Mouse (Mus musculus): ENCODE measurements around the gene Wnk2. TPM values are rescaled to one million over a fixed set of nuclear protein-coding genes. Genes with fewer than 3 reads are reported as not detected.

The Wnk2 gene
- total and polyA plus RNA-seq, 3 experiments, result 0.04 TPM; not detected in 2

DNA sequence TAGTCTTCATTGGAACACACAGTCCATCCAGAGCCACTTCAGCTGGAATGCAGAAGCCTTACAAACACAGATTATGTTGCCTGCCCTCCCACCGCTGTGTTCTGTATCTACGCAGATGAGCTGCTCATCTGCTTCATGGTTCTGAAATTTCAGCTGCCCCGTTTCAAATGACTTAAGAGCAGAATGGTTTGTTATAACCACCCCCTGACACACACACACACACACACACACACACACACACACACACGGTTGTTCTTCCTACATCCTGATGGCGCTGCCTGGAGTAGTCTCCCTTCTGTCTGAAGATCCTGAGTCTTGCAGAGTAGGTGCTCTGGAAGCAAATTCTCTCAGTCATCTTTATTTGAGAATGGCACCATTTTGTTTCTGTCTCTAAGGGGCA is 83.6 kb downstream of the Wnk2 start:
- Histone ChIP-seq H3K27ac (ENCODE audit: control insufficient read depth, low read depth, low read length) (no peak overlapping the region), H3K79me2 (ENCODE audit: control insufficient read depth, insufficient read depth, low read length, poor library complexity) (no peaks in the 10 kb centered on the region), H3K4me3 (ENCODE audit: control insufficient read depth in 1 of 2, insufficient read depth in 1 of 2, low read depth in 2 of 2, low read length in 2 of 2) (no peak overlapping the region), H3K9ac (ENCODE audit: control insufficient read depth, low read depth, low read length, poor library complexity, severe bottlenecking) (no peak overlapping the region), H3K36me3 (ENCODE audit: control insufficient read depth in 1 of 2, insufficient read depth in 2 of 2, low read length in 2 of 2) (no peaks in the 10 kb centered on the region), H3K9me3 (replicated peaks; ENCODE audit: insufficient read depth, low read length) (no peaks in the 10 kb centered on the region), H3K4me1 (ENCODE audit: control insufficient read depth in 1 of 2, insufficient read depth in 2 of 2, low read length in 2 of 2) (no peaks in the 10 kb centered on the region), H3K27me3 (ENCODE audit: control insufficient read depth in 1 of 2, insufficient read depth in 2 of 2, low read length in 2 of 2) (peaks cover 0 to 2% of the 10 kb centered on the region in 2 experiments; a peak in 2 of 4 replicates)
- TF ChIP-seq HCFC1 (IDR thresholded peaks at IDR 0.05; ENCODE audit: low read depth, low read length), result no peak
- TF ChIP-seq TCF12 (IDR thresholded peaks at IDR 0.05; ENCODE audit: low read depth, low read length), result no peak
- TF ChIP-seq UBTF (IDR thresholded peaks at IDR 0.05; ENCODE audit: borderline replicate concordance, insufficient read depth, low read depth, low read length), result no peak
- TF ChIP-seq MYC (IDR thresholded peaks at IDR 0.05; ENCODE audit: low read depth, low read length), result no peak
- DNase-seq (ENCODE audit: low read depth, low spot score), result no peak

DNA sequence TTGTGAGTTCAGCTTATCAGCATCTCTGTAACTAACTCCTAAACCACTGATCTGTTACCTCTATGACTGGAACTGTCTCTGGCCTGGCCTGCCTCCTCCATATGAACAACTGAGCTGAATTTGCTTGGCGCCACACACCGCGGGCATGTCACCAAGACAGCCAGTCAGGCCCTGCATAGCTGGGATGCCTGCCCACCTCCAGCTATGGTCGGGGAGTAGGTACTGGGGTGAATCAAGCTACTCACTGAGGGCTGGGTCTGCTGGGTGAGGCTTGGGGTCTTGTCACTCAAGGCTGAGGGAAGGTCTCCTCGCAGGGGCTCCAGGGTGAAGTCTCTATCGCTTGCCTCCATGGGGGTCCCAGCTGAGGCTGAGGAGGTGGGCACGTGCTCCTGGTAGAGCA is 87.4 kb downstream of the Wnk2 start:
- no peak for DNase-seq (ENCODE audit: low read depth, low spot score)
- Histone ChIP-seq H3K27ac (ENCODE audit: control insufficient read depth, low read depth, low read length) (no peak overlapping the region), H3K79me2 (ENCODE audit: control insufficient read depth, insufficient read depth, low read length, poor library complexity) (no peaks in the 10 kb centered on the region), H3K36me3 (ENCODE audit: control insufficient read depth in 1 of 2, insufficient read depth in 2 of 2, low read length in 2 of 2) (no peaks in the 10 kb centered on the region), H3K4me1 (ENCODE audit: control insufficient read depth in 1 of 2, insufficient read depth in 2 of 2, low read length in 2 of 2) (no peaks in the 10 kb centered on the region), H3K9ac (ENCODE audit: control insufficient read depth, low read depth, low read length, poor library complexity, severe bottlenecking) (no peak overlapping the region), H3K27me3 (ENCODE audit: control insufficient read depth in 1 of 2, insufficient read depth in 2 of 2, low read length in 2 of 2) (no peaks in the 10 kb centered on the region; a peak in 2 of 4 replicates), H3K9me3 (replicated peaks; ENCODE audit: insufficient read depth, low read length) (no peaks in the 10 kb centered on the region), H3K4me3 (ENCODE audit: control insufficient read depth in 1 of 2, insufficient read depth in 1 of 2, low read depth in 2 of 2, low read length in 2 of 2) (no peak overlapping the region)
- no peak for TF ChIP-seq CHD1 (IDR thresholded peaks at IDR 0.05; ENCODE audit: low read depth, low read length)

DNA sequence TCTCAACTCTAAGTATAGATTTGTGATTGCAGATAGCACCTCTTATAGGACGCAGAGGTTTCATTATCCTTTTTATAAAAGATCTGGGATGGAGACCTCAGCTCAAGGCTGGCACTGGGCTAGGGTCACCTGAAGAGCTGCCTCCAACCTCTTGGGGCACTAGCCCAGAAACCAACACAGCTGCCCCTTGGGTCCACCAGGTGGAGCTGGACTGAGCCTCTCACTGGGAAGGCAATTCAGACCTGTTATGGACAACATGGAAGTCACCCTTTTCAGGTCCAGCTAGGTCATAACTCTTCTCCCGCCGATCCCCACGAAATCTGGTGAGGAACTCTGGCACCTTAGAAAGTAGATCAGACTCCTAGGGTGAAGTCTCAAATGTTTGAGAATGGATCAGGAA is 89.3 kb downstream of the Wnk2 start:
- H3K4me3 ChIP-seq (ENCODE audit: control insufficient read depth in 1 of 2, insufficient read depth in 1 of 2, low read depth in 2 of 2, low read length in 2 of 2), result no peak overlapping the region
- DNase-seq (ENCODE audit: low read depth, low spot score), result peak; percentile 10
- no peaks in the 10 kb centered on the region; a peak in 1 of 4 replicates for H3K27me3 ChIP-seq (ENCODE audit: control insufficient read depth in 1 of 2, insufficient read depth in 2 of 2, low read length in 2 of 2)
- no peaks in the 10 kb centered on the region for H3K4me1 ChIP-seq (ENCODE audit: control insufficient read depth in 1 of 2, insufficient read depth in 2 of 2, low read length in 2 of 2)
- H3K27ac ChIP-seq (ENCODE audit: control insufficient read depth, low read depth, low read length), result no peak overlapping the region
- no peak overlapping the region for H3K9ac ChIP-seq (ENCODE audit: control insufficient read depth, low read depth, low read length, poor library complexity, severe bottlenecking)
- H3K36me3 ChIP-seq (ENCODE audit: control insufficient read depth in 1 of 2, insufficient read depth in 2 of 2, low read length in 2 of 2), result no peaks in the 10 kb centered on the region
- H3K9me3 ChIP-seq (replicated peaks; ENCODE audit: insufficient read depth, low read length), result no peaks in the 10 kb centered on the region
- no peaks in the 10 kb centered on the region for H3K79me2 ChIP-seq (ENCODE audit: control insufficient read depth, insufficient read depth, low read length, poor library complexity)
- TF ChIP-seq TCF12 (IDR thresholded peaks at IDR 0.05; ENCODE audit: low read depth, low read length) (no peak), BHLHE40 (IDR thresholded peaks at IDR 0.05; ENCODE audit: borderline replicate concordance, low read depth, low read length) (no peak), SMC3 (IDR thresholded peaks at IDR 0.05; ENCODE audit: low read depth, low read length) (peak; percentile 65), RAD21 (IDR thresholded peaks at IDR 0.05; ENCODE audit: low read depth, low read length) (peak; percentile 16), CTCF (IDR thresholded peaks at IDR 0.05 in 2 of 3, conservative IDR thresholded peaks at IDR 0.05 in 1 of 3; ENCODE audit: control insufficient read depth in 1 of 3, insufficient read depth in 1 of 3, low read depth in 2 of 3, low read length in 3 of 3, poor library complexity in 1 of 3, severe bottlenecking in 1 of 3) (peak; percentile 8 to 66 (median 48); a peak in 5 of 6 replicates)
